Mouse (Mus musculus) naive thymus-derived CD4-positive, alpha-beta T cell, adult 2 months (primary cell): Measurements from ENCODE around the gene Rhox4g.
"Not testable (repeated sequence)": the region's sequence is repeated elsewhere in the genome, so short reads cannot be mapped to it uniquely, and the experiment has no call there.

Experiments
- DNase-seq: peaks from one replicate; pipeline ENCODE4 v3.0.0-alpha.2; 2011; ENCODE audit warnings: low read depth

Rhox4g gene

GRCm38 (mm10) chrX:37651227-37651626 is at the start of gene Rhox4g:
Gene Rhox4g, minus strand, starts transcription at chrX:37651327.
- DNase-seq = not testable (repeated sequence)

GRCm38 (mm10) chrX:37692261-37692660 is 41.1 kb upstream of the Rhox4g start:
- DNase-seq = no peak

GRCm38 (mm10) chrX:37683031-37683715 is 32.0 kb upstream of the Rhox4g start:
- DNase-seq = no peak

- not testable (repeated sequence) for DNase-seq
Observed at GRCm38 (mm10) chrX:37673177-37673576, 22.1 kb upstream of the Rhox4g start, which contains the start of gene Rhox2h. Gene Rhox2h, minus strand, starts transcription at chrX:37673277.

GRCm38 (mm10) chrX:37668664-37669063 is 17.5 kb upstream of the Rhox4g start, which contains the start of gene Rhox3h:
Gene Rhox3h, minus strand, starts transcription at chrX:37668764.
- DNase-seq = not testable (repeated sequence)

- DNase-seq = not testable (repeated sequence)
Observed at GRCm38 (mm10) chrX:37643370-37643769, 7.8 kb downstream of the Rhox4g start, which contains the start of gene Rhox2g. Gene Rhox2g, minus strand, starts transcription at chrX:37643470.

GRCm38 (mm10) chrX:37628512-37628911 is 22.6 kb downstream of the Rhox4g start, which contains the start of gene Rhox3g:
Gene Rhox3g, minus strand, starts transcription at chrX:37628612.
- not testable (repeated sequence) for DNase-seq

- DNase-seq = not testable (repeated sequence)
Observed at GRCm38 (mm10) chrX:37607604-37608003, 43.5 kb downstream of the Rhox4g start, which contains the start of gene Rhox4f. Gene Rhox4f, minus strand, starts transcription at chrX:37607704.
